Mouse (Mus musculus) ES-E14 (cell line): ENCODE results near the gene Gm17660. TPM values are rescaled to one million over a fixed set of nuclear protein-coding genes. Genes with fewer than 3 reads are reported as not detected.

Source experiments
- DNase-seq: peaks from one replicate; pipeline ENCODE4 v3.0.0-alpha.2; 2013; ENCODE audit warnings: low read depth, low spot score
- H3K27ac ChIP-seq: 2 replicates; pipeline ENCODE4 v1.5.1; 2012; ENCODE audit warnings: low read depth, mild to moderate bottlenecking, low read length, moderate library complexity, mixed read lengths; ENCODE audit not compliant: poor library complexity, insufficient read depth, severe bottlenecking
- H3K36me3 ChIP-seq: 2 replicates; pipeline ENCODE4 v1.6.1; 2012; ENCODE audit warnings: mild to moderate bottlenecking, low read length, moderate library complexity, mixed read lengths; ENCODE audit not compliant: control insufficient read depth, poor library complexity, insufficient read depth, severe bottlenecking
- H3K4me1 ChIP-seq, 2 experiments: fragments of 150-350 bp in 1 of 2; sonication (generic) in 1 of 2; 2 replicates each; pipeline ENCODE4 v1.6.1; 2012; ENCODE audit warnings: low read length in 2 of 2, mild to moderate bottlenecking in 1 of 2, mixed read lengths in 1 of 2; ENCODE audit not compliant: control insufficient read depth in 2 of 2, insufficient read depth in 2 of 2, poor library complexity in 1 of 2
- H3K4me3 ChIP-seq, 2 experiments: fragments of 150-350 bp in 1 of 2; sonication (generic) in 1 of 2; 2 replicates each; pipeline ENCODE4 v1.5.1; 2012; ENCODE audit warnings: low read length in 2 of 2, low read depth in 1 of 2, mild to moderate bottlenecking in 1 of 2, mixed read lengths in 1 of 2; ENCODE audit not compliant: insufficient read depth in 1 of 2, poor library complexity in 1 of 2, severe bottlenecking in 1 of 2
- H3K9ac ChIP-seq: 2 replicates; pipeline ENCODE4 v1.6.1; 2012; ENCODE audit warnings: low read depth, mild to moderate bottlenecking, low read length, mixed read lengths; ENCODE audit not compliant: poor library complexity, insufficient read depth, severe bottlenecking
- H3K9me3 ChIP-seq: fragments of 150-350 bp; sonication (generic); 2 replicates; pipeline ENCODE4 v1.6.1; 2012; ENCODE audit warnings: low read depth, mild to moderate bottlenecking, low read length; ENCODE audit not compliant: control insufficient read depth, insufficient read depth
- CHD2 ChIP-seq: IDR thresholded peaks from 2 replicates; pipeline ENCODE4 v1.6.1; 2014; ENCODE audit warnings: mild to moderate bottlenecking, low read depth, low read length, inconsistent platforms
- HCFC1 ChIP-seq: IDR thresholded peaks from 2 replicates; pipeline ENCODE4 v1.6.1; 2012; ENCODE audit warnings: low read length, inconsistent platforms, borderline replicate concordance; ENCODE audit not compliant: insufficient read depth
- MAFK ChIP-seq: IDR thresholded peaks from 2 replicates; pipeline ENCODE4 v1.6.1; 2014; ENCODE audit warnings: mild to moderate bottlenecking, low read depth, low read length, inconsistent platforms; ENCODE audit not compliant: insufficient read depth
- ZC3H11A ChIP-seq: IDR thresholded peaks from 2 replicates; pipeline ENCODE4 v1.6.1; 2012; ENCODE audit warnings: low read depth, mild to moderate bottlenecking, inconsistent platforms, low read length, borderline replicate concordance
- ZNF384 ChIP-seq: IDR thresholded peaks from 2 replicates; pipeline ENCODE4 v1.6.1; 2012; ENCODE audit warnings: low read depth, low read length, inconsistent platforms
- in situ Hi-C, 2 experiments: fragments of 600-800 bp; cut with MboI; formaldehyde crosslinking; loops; one replicate each; pipeline ENCODE4 v1.15.1; 2025; ENCODE audit warnings: low sequenced_read_pairs in 2 of 2, inconsistent platforms in 1 of 2; ENCODE audit not compliant: unreplicated experiment in 2 of 2
- total RNA-seq: library from RNA; depleted of rRNA; stranded (reverse); fragments of 300-350 nt; gene quantifications from 2 replicates; pipeline ENCODE4 v1.2.3, GENCODE M21; 2012

Gene Gm17660
- total RNA-seq, 1 experiment, result not detected

DNA sequence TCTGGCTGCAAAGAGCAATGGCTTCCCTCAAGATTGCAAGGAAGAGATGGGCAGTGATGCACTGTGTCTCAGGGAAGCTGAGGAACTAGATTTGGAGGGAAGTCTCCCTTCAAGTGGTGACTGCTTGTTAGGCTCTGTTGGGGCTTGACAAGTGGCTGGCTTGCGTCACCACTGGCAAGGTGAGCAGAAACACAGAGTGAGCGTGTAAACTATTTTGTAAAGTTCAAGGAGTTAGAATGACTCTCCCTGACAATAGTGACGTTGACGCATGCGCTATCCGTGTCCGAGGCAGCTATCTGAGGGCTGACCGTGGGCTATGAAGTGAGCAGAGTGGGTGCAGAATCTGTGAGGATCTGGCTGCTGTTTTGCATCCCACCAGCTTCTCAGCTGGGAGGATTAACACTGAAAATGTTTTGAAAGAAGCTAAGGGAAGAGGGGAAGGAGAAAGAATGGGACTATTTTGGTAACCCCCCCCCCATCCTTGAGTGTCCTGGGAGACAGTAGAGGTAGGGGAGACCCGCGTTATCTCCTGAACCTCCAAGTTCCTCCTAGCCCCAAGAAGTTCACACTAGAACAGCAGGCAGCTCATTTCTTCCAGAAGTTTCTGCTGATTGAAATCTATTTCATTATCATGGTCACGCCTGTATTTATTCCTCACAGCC, 18.1 kb upstream of the Gm17660 start:
- in situ Hi-C loops, result no loop called here
- Histone ChIP-seq H3K27ac (no peak overlapping the region), H3K9ac (no peak overlapping the region), H3K9me3 (no peaks in the 10 kb centered on the region), H3K36me3 (no peaks in the 10 kb centered on the region), H3K4me1 (no peaks in the 10 kb centered on the region), H3K4me3 (no peak overlapping the region)
- DNase-seq, result no peak
- TF ChIP-seq ZNF384 (no peak), ZC3H11A (no peak), MAFK (no peak), CHD2 (no peak), HCFC1 (no peak)

DNA sequence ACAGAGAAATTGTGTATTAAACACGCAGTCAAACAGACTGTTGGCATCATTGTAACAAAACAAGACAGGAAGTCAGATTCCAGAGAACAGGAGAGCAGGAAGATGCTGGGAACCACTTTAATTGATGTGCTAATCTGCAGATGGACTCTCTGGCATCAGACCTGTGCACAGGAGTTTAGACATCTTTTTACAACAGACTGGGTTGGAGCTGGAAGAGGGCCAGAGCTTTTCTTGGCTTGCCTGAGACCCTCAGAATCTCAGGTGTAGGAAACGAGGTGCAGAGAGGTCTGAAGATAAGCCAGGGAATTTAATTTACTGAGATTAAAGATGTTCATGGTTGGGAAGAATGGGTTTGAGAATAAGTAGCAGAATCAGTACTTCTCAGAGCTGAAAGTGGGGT, 12.3 kb upstream of the Gm17660 start:
- H3K36me3 ChIP-seq, result no peaks in the 10 kb centered on the region
- H3K4me1 ChIP-seq, result no peaks in the 10 kb centered on the region
- H3K9me3 ChIP-seq, result no peaks in the 10 kb centered on the region
- H3K9ac ChIP-seq, result no peak overlapping the region
- no peak overlapping the region for H3K27ac ChIP-seq
- in situ Hi-C loops, result no loop called here
- no peak for TF ChIP-seq CHD2
- TF ChIP-seq ZNF384, result no peak
- no peak for TF ChIP-seq MAFK
- TF ChIP-seq ZC3H11A, result no peak
- no peak for TF ChIP-seq HCFC1
- DNase-seq, result no peak
- no peak overlapping the region for H3K4me3 ChIP-seq

DNA sequence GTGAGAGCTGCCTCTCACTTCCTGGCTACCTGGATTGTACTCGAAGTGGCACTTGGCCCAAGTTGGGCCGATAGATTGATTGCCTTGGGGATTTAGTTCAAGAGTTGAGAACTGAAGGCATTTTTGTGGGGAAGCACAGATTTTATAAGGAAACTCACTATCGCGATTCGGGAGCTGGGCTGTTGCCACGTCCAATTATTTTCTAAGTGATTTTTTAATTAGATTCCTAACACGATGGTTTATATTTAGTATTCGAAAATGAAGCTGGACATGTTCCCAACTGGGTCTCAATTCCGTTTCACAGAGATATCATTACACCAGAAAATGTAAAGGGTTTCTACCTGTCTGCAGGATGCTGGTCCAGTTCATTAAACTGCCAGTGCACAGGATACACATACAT, 8.0 kb upstream of the Gm17660 start:
- DNase-seq, result no peak
- no peak overlapping the region for H3K27ac ChIP-seq
- H3K4me3 ChIP-seq, result no peak overlapping the region
- H3K36me3 ChIP-seq, result no peaks in the 10 kb centered on the region
- in situ Hi-C loops, result no loop called here
- H3K4me1 ChIP-seq, result no peaks in the 10 kb centered on the region
- TF ChIP-seq ZC3H11A, result no peak
- no peak for TF ChIP-seq CHD2
- no peak for TF ChIP-seq ZNF384
- no peak for TF ChIP-seq HCFC1
- TF ChIP-seq MAFK, result no peak
- H3K9me3 ChIP-seq, result no peaks in the 10 kb centered on the region
- H3K9ac ChIP-seq, result no peak overlapping the region

DNA sequence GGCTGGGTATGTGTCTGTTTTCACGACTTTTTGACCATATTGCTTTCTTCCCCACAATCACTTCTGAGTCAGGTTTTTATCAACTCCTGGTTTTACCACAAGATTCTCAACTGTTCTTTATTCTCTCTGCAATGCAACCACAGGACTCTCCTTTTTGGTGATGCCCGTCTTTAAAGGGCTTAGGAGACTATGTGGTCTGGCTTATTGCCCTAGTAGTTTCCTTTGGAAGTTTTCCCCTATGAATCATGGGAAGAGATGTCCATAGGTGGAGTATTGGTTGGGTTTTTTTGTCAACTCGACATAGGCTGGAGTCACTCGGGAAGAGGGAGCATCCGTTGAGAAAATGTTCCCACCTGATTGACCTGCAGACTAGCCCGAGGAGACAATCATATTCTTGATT, 3.3 kb upstream of the Gm17660 start:
- Histone ChIP-seq H3K36me3 (no peaks in the 10 kb centered on the region), H3K27ac (no peak overlapping the region), H3K9ac (no peak overlapping the region), H3K9me3 (no peaks in the 10 kb centered on the region), H3K4me3 (no peak overlapping the region), H3K4me1 (no peaks in the 10 kb centered on the region)
- TF ChIP-seq MAFK (no peak), CHD2 (no peak), ZC3H11A (no peak), ZNF384 (no peak), HCFC1 (no peak)
- no peak for DNase-seq
- in situ Hi-C loops, result no loop called here

DNA sequence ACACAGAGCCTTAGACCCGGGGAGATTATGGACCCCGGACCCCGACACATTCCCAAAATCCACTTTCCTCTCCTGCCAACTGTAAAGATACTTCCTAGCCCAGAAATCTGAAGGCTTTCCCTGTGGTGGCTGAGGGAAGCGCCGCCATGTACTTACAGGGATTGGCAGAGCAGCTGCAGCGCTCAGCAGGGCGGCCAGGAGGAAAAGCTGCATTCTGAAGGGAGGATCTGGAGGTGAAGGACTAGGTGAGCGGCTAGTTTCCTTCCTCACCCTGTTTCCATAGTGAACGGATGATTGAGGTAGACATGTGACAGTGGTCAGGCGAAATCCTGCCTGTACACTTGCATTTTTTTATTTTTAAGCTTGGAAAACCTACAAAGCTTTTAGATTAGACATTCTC, 1.0 kb downstream of the Gm17660 start:
- in situ Hi-C loops, result no loop called here
- H3K9ac ChIP-seq, result no peak overlapping the region
- H3K4me1 ChIP-seq, result peaks cover 0 to 3% of the 10 kb centered on the region in 2 experiments; a peak in 2 of 4 replicates
- no peak for TF ChIP-seq ZC3H11A
- TF ChIP-seq CHD2, result no peak
- TF ChIP-seq HCFC1, result no peak
- TF ChIP-seq MAFK, result no peak
- no peak for TF ChIP-seq ZNF384
- no peak overlapping the region for H3K4me3 ChIP-seq
- no peaks in the 10 kb centered on the region for H3K9me3 ChIP-seq
- DNase-seq, result no peak
- H3K36me3 ChIP-seq, result no peaks in the 10 kb centered on the region
- no peak overlapping the region for H3K27ac ChIP-seq
